Mouse (Mus musculus) lung, postnatal 25 days (tissue): ENCODE measurements around the gene Dync1li2.
A peak's percentile ranks its signal among the peaks of the same experiment; 100 is the strongest.

Source experiments
- DNase-seq: peaks from one replicate; pipeline ENCODE4 v3.0.0; 2022; ENCODE audit warnings: low spot score

Dync1li2 gene

GRCm38 (mm10) chr8:104442299-104443124 is at the start of gene Dync1li2:
TSS of gene Dync1li2 (minus strand) at chr8:104443047.
- DNase-seq = peak; percentile 91

GRCm38 (mm10) chr8:104479091-104479490 is 36.2 kb upstream of the Dync1li2 start:
- no peak for DNase-seq

GRCm38 (mm10) chr8:104472465-104472864 is 29.6 kb upstream of the Dync1li2 start:
- no peak for DNase-seq

GRCm38 (mm10) chr8:104467463-104467862 is 24.6 kb upstream of the Dync1li2 start:
- no peak for DNase-seq

- no peak for DNase-seq
Observed at GRCm38 (mm10) chr8:104452177-104452576, 9.3 kb upstream of the Dync1li2 start.

GRCm38 (mm10) chr8:104448796-104449195 is 5.9 kb upstream of the Dync1li2 start:
- DNase-seq = no peak

- DNase-seq = no peak
Observed at GRCm38 (mm10) chr8:104446016-104446415, 3.2 kb upstream of the Dync1li2 start.

GRCm38 (mm10) chr8:104445248-104445647 is 2.4 kb upstream of the Dync1li2 start:
- no peak for DNase-seq

- no peak for DNase-seq
Observed at GRCm38 (mm10) chr8:104443125-104443679, 355 bp upstream of the Dync1li2 start.

GRCm38 (mm10) chr8:104441613-104442012 is 1.2 kb downstream of the Dync1li2 start:
- DNase-seq = no peak

GRCm38 (mm10) chr8:104439461-104439860 is 3.4 kb downstream of the Dync1li2 start:
- no peak for DNase-seq

GRCm38 (mm10) chr8:104437494-104438135 is 5.2 kb downstream of the Dync1li2 start:
- DNase-seq = no peak

GRCm38 (mm10) chr8:104436591-104436990 is 6.3 kb downstream of the Dync1li2 start:
- no peak for DNase-seq

- peak; percentile 98 for DNase-seq
Observed at GRCm38 (mm10) chr8:104436038-104436437, 6.8 kb downstream of the Dync1li2 start.

GRCm38 (mm10) chr8:104434826-104435354 is 8.0 kb downstream of the Dync1li2 start:
- DNase-seq = no peak

- DNase-seq = no peak
Observed at GRCm38 (mm10) chr8:104434275-104434674, 8.6 kb downstream of the Dync1li2 start.

- no peak for DNase-seq
Observed at GRCm38 (mm10) chr8:104433191-104433842, 9.5 kb downstream of the Dync1li2 start.

- DNase-seq = no peak
Observed at GRCm38 (mm10) chr8:104432656-104433055, 10.2 kb downstream of the Dync1li2 start.

GRCm38 (mm10) chr8:104430230-104430629 is 12.6 kb downstream of the Dync1li2 start:
- no peak for DNase-seq

- DNase-seq = no peak
Observed at GRCm38 (mm10) chr8:104427703-104428102, 15.1 kb downstream of the Dync1li2 start.

- no peak for DNase-seq
Observed at GRCm38 (mm10) chr8:104422313-104422712, 20.5 kb downstream of the Dync1li2 start.

- DNase-seq = no peak
Observed at GRCm38 (mm10) chr8:104416022-104416421, 26.8 kb downstream of the Dync1li2 start.
